Mouse (Mus musculus) midbrain, embryonic 11.5 days (tissue): ENCODE measurements around the gene Serpini1. TPM values are rescaled to one million over a fixed set of nuclear protein-coding genes. Genes with fewer than 3 reads are reported as not detected.

Experiments used
- ATAC-seq: fragments of 200-750 bp; cut with Nextera tagmentation; 2 replicates; pipeline ENCODE4 v1.8.0; 2017; ENCODE audit warnings: moderate TSS enrichment, moderate library complexity; ENCODE audit not compliant: low FRiP score
- DNase-seq: peaks from one replicate; pipeline ENCODE4 v3.0.0; 2015; ENCODE audit warnings: low spot score; ENCODE audit errors: missing footprints
- H3K27ac ChIP-seq: fragments of 300-500 bp; sonication (generic); 2 replicates; pipeline ENCODE4 v1.5.1; 2014; ENCODE audit warnings: low read depth, low read length
- H3K27me3 ChIP-seq: fragments of 300-500 bp; sonication (generic); 2 replicates; pipeline ENCODE4 v1.6.1; 2014; ENCODE audit warnings: mild to moderate bottlenecking, low read length, moderate library complexity, mixed read lengths; ENCODE audit not compliant: control insufficient read depth, insufficient read depth
- H3K36me3 ChIP-seq: fragments of 300-500 bp; sonication (generic); 2 replicates; pipeline ENCODE4 v1.6.1; 2014; ENCODE audit warnings: mild to moderate bottlenecking, low read length, moderate library complexity, mixed read lengths; ENCODE audit not compliant: control insufficient read depth, insufficient read depth
- H3K4me1 ChIP-seq: fragments of 300-500 bp; sonication (generic); 2 replicates; pipeline ENCODE4 v1.6.1; 2014; ENCODE audit warnings: low read length; ENCODE audit not compliant: control insufficient read depth, insufficient read depth
- H3K4me2 ChIP-seq: fragments of 300-500 bp; sonication (generic); 2 replicates; pipeline ENCODE4 v1.6.1; 2014; ENCODE audit warnings: mild to moderate bottlenecking, moderate library complexity
- H3K4me3 ChIP-seq: fragments of 300-500 bp; sonication (generic); 2 replicates; pipeline ENCODE4 v1.5.1; 2014; ENCODE audit warnings: low read depth, low read length
- H3K9ac ChIP-seq: fragments of 300-500 bp; sonication (generic); 2 replicates; pipeline ENCODE4 v1.6.1; 2014; ENCODE audit warnings: low read length
- H3K9me3 ChIP-seq: fragments of 300-500 bp; sonication (generic); 2 replicates; pipeline ENCODE4 v1.6.1; 2016; ENCODE audit warnings: low read length; ENCODE audit not compliant: control insufficient read depth
- WGBS: fragments of 180-500 bp; shearing (Covaris S2); extraction: QIAGEN DNeasy Blood & Tissue Kit; methylation state at CpG from one replicate; pipeline ENCODE4 v1.1.7; 2014; 5-methylcytosine and 5-hydroxymethylcytosine counted together
- polyA plus RNA-seq: library from polyadenylated mRNA; unstranded; fragments of >200 nt; fragmentation: Nextera tagmentation; extraction: Ambion mirVana; gene quantifications from 2 replicates; pipeline ENCODE4 v1.2.1, GENCODE M21; 2014

The Serpini1 gene
- polyA plus RNA-seq, 1 experiment from 2014 or later = 30.2 TPM

DNA sequence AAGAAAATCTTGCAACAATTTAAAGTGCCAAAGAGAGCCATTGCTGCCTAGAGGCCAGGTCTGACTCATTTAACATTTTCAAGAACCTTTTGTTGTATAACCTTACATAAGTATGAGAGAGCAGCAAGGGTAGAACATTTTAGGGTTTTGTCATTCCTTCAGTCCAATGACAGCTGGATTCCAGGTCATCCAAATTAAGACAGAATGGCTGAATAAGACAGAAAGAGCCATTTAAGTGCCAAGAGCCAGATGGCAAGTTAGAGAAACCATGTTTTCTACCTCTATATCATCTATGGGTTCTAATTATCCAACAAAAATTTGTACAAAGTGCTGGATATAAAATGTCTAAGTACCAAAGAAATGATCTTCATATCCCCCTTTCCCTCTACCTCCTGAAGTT lies 6.1 kb upstream of the Serpini1 start:
- Histone ChIP-seq H3K4me2 (no peak overlapping the region), H3K4me1 (peaks cover 3% of the 10 kb centered on the region; the same call in 1 of the 2 replicates), H3K4me3 (no peak overlapping the region), H3K27ac (no peak overlapping the region), H3K36me3 (no peaks in the 10 kb centered on the region), H3K9me3 (no peaks in the 10 kb centered on the region), H3K27me3 (no peaks in the 10 kb centered on the region), H3K9ac (no peak overlapping the region)
- no peak for ATAC-seq
- DNase-seq = no peak

DNA sequence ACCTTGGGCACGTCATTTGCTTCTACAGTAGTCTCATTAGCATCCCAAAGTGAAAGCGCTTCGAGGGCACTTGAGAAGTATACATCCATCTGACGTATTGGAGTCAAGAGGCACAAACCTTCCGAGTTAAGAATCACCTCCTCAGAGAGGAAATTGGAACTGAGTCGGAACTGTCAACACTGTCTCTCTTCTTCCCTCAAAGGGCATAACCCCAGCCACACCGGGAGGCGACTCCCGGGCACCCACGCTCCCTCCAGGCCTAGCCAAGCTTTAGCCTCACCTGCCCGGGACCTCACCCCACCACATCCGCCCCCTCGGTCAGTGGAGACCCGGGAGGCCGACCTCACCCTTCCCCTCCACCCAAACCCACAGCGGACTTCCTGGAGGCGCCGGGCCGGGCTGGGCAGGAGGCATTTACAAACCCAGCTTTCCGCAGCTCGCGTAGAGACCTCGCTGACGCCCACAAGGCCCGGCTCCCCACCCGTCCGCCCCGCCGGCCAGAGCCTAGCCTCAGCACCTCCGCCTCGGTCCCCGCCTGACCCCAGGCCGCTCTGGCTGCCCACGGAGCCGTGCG lies 1.1 kb upstream of the Serpini1 start:
- Histone ChIP-seq H3K27ac (peak overlapping the region; percentile 44), H3K4me2 (peak overlapping the region; percentile 71), H3K27me3 (no peaks in the 10 kb centered on the region), H3K4me1 (peaks cover 3% of the 10 kb centered on the region; the same call in 1 of the 2 replicates), H3K9me3 (no peaks in the 10 kb centered on the region), H3K36me3 (no peaks in the 10 kb centered on the region), H3K4me3 (peak overlapping the region; percentile 89), H3K9ac (peak overlapping the region; percentile 87)
- WGBS = 1% methylated on average over 36 of the region's 36 CpGs
- DNase-seq (peak; percentile 92), ATAC-seq (no peak; the same call in 1 of the 2 replicates)

DNA sequence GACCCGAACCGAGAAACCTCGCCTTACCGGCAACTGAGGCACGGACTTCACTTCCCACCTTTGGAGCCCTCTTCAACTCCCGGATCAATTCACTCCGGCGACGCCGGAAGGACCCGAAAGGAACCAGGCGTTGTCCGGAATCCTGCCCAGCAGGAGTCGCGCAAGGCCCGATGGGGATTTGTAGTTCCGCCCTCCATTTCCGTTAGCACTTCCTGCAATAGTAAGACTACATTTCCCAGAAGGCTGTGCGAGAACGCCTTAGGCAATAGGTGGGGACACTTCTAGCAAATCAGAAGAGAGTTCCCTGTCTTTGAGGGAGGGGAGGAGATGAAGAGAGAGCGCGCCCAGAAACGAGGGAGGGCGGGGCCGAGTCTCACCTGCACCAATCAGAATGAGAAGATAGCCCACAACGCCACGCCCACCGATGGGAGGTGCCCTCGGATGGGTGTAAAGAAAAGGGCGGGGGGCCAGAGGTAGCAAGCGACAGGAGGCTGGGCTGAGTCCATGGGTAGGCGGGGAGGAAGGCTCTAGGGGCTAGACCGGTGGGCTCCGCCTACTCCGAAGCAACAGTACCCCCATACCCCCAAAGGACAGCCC lies 554 bp upstream of the Serpini1 start, which contains the start of gene Pdcd10:
Pdcd10 (minus strand) TSS at position 162 of the 597 bp plus-strand sequence.
- Histone ChIP-seq H3K4me3 (peak within 1 kb of the TSS; percentile 89), H3K9ac (peak within 1 kb of the TSS; percentile 87), H3K27ac (peak within 1 kb of the TSS; percentile 49), H3K9me3 (no peaks in the 10 kb centered on the region), H3K27me3 (no peaks in the 10 kb centered on the region), H3K4me1 (peaks cover 3% of the 10 kb centered on the region; the same call in 1 of the 2 replicates), H3K36me3 (no peaks in the 10 kb centered on the region), H3K4me2 (peak within 1 kb of the TSS; percentile 71)
- under 1% methylated on average over 35 of the region's 35 CpGs for WGBS
- ATAC-seq (peak; percentile 97), DNase-seq (peak; percentile 100)

DNA sequence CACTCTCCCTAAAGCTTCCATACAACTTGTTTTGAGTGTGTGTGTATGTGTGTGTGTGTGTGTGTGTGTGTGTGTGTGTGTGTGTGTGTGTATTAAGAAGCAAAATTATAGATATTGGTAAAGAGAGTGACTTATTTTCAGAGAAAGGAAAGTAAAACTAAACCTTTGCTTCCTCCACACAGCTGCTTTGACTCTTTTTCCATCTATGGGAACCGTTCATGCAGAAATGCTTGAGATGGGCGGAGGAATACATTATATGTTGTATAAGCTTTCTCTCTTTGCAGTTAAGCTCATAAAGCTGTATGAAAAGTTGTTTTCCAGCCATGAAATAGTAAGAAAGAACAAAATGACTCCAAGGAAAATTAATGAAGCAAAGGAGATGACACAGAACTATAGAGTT lies 16.7 kb downstream of the Serpini1 start:
- WGBS = 77% methylated on average over 2 of the region's 2 CpGs
- no peaks in the 10 kb centered on the region for H3K4me1 ChIP-seq
- ATAC-seq (no peak), DNase-seq (no peak)
- no peak overlapping the region for H3K9ac ChIP-seq
- no peak overlapping the region for H3K4me3 ChIP-seq
- no peaks in the 10 kb centered on the region for H3K9me3 ChIP-seq
- H3K27me3 ChIP-seq = no peaks in the 10 kb centered on the region
- H3K36me3 ChIP-seq = no peaks in the 10 kb centered on the region
- no peak overlapping the region for H3K4me2 ChIP-seq
- H3K27ac ChIP-seq = no peak overlapping the region

DNA sequence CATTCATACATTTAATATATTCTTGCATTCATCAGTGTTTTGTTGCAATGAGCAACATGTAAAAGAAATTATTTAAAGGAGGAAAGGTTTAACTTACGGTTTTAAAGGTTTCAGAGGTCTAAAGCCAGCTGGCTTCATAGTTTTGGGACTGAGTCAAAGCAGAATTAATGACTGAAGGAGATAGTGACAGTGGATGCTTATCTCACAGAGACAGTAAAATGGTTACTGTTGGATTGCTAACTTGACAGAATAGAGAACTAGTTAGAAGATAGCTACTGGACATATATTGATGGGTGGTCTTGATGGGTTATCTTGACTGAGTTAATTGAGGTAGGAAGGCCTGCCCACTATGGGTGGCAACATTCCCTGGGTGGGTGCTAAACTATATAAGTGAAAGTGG lies 18.2 kb downstream of the Serpini1 start:
- no peaks in the 10 kb centered on the region for H3K36me3 ChIP-seq
- no peak overlapping the region for H3K4me2 ChIP-seq
- H3K27ac ChIP-seq = no peak overlapping the region
- no peak for ATAC-seq
- H3K9ac ChIP-seq = no peak overlapping the region
- H3K27me3 ChIP-seq = no peaks in the 10 kb centered on the region
- DNase-seq = no peak
- H3K4me1 ChIP-seq = no peaks in the 10 kb centered on the region
- H3K4me3 ChIP-seq = no peak overlapping the region
- no peaks in the 10 kb centered on the region for H3K9me3 ChIP-seq
- WGBS = 82% methylated on average over 1 of the region's 1 CpGs

DNA sequence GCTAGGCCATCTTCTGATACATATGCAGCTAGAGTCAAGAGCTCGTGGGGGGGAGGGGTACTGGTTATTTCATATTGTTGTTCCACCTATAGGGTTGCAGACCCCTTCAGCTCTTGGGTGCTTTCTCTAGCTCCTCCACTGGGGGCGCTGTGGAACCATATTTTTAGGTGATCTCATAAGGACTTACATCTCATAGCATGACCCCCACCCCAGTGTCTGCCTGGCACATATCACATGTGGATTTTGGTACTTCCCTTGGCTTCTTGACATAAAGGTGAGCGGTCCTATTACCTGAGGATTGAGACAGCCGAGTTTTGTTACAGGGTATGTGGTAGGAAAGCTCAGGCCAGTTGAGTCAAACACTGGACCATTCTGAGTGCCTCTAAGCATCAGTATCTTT lies 22.0 kb downstream of the Serpini1 start:
- no peaks in the 10 kb centered on the region for H3K9me3 ChIP-seq

DNA sequence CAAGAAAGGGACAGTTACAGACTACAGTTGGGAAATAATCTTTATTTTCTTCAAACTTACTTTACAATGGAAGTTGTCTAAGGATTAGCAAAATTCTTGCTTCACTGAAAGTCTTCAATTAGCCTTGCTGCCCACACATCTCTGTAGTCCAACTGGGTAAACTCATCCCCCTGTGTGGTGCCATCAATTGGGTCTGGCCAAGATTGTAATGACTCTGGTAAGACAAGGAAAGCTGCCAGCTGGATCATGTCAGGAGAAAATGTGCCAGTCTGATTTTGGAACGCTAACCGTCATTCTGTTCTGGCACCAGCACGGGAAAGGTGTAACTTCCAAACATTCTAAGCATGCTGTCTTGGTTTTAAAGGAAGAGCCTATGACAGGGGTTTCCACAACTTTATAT lies 25.9 kb downstream of the Serpini1 start:
- H3K27ac ChIP-seq = no peak overlapping the region
- no peak overlapping the region for H3K4me2 ChIP-seq
- H3K36me3 ChIP-seq = no peaks in the 10 kb centered on the region
- 96% methylated on average over 3 of the region's 3 CpGs for WGBS
- ATAC-seq (no peak), DNase-seq (no peak)
- H3K27me3 ChIP-seq = no peaks in the 10 kb centered on the region
- H3K9ac ChIP-seq = no peak overlapping the region
- no peaks in the 10 kb centered on the region for H3K9me3 ChIP-seq
- no peak overlapping the region for H3K4me3 ChIP-seq
- H3K4me1 ChIP-seq = no peaks in the 10 kb centered on the region

More for the DNA sequence above, 22.0 kb downstream of the Serpini1 start:
- DNase-seq = peak; percentile 89
- no peaks in the 10 kb centered on the region for H3K36me3 ChIP-seq
- peak; percentile 40 for ATAC-seq
- H3K9ac ChIP-seq = no peak overlapping the region
- H3K4me2 ChIP-seq = no peak overlapping the region
- WGBS = 54% methylated on average over 4 of the region's 4 CpGs
- H3K27me3 ChIP-seq = no peaks in the 10 kb centered on the region
- no peak overlapping the region for H3K27ac ChIP-seq
- no peak overlapping the region for H3K4me3 ChIP-seq
- H3K4me1 ChIP-seq = no peaks in the 10 kb centered on the region

DNA sequence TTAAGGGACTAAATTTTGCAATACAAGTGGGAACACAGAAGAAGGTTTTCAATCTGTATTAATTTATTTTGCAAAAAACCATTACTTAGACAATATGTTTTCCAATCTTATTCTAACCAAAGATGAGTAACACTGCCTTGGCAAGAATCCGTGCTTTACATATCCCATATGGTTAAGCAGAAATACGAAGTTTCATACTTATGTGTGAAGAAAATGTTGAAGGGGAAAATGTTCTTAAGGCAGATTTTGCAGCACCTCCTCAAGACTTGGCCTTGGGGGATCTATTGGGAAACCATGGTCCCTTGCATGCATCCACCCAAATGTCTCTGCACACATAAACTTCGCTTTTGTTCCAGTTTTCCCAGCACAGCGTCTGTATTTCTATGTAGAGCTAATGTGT lies 27.6 kb downstream of the Serpini1 start:
- DNase-seq (no peak), ATAC-seq (no peak)
- 93% methylated on average over 4 of the region's 4 CpGs for WGBS

DNA sequence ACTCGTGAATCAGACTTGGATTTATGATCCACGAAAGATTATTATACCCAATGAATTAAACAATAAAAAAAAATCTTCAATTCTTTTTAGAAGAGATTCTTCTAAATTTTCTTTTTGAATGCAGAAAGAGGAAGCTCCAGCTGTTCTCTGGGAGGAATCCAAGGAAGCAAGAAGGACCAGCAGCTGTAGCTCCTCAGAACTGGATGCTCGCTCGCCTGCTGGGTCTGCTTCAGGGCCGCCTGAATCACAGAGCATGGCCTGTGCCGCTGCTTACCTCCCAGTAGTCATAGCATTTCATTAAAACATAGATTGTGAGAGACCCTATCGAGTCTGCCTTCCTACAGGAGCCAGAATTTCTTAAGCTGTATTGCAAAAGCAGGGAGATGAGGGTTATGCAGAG lies 53.7 kb downstream of the Serpini1 start:
- Histone ChIP-seq H3K4me3 (no peak overlapping the region), H3K4me2 (no peak overlapping the region), H3K27me3 (no peaks in the 10 kb centered on the region), H3K9ac (no peak overlapping the region), H3K36me3 (no peaks in the 10 kb centered on the region), H3K4me1 (no peaks in the 10 kb centered on the region), H3K27ac (no peak overlapping the region), H3K9me3 (no peaks in the 10 kb centered on the region)
- no peak for DNase-seq
- ATAC-seq = no peak
- WGBS = 81% methylated on average over 7 of the region's 7 CpGs

More for the DNA sequence above, 27.6 kb downstream of the Serpini1 start:
- no peak overlapping the region for H3K9ac ChIP-seq
- H3K4me2 ChIP-seq = no peak overlapping the region
- H3K27me3 ChIP-seq = no peaks in the 10 kb centered on the region
- no peaks in the 10 kb centered on the region for H3K9me3 ChIP-seq
- no peak overlapping the region for H3K4me3 ChIP-seq
- H3K4me1 ChIP-seq = no peaks in the 10 kb centered on the region
- no peaks in the 10 kb centered on the region for H3K36me3 ChIP-seq
- no peak overlapping the region for H3K27ac ChIP-seq
